ENCODE assay signal across 8 mouse cellular contexts in genomic region chr5:135394004-135394823, GRCm38 (mm10). TPM values are rescaled to one million over a fixed set of nuclear protein-coding genes. Genes with fewer than 3 reads are reported as not detected.
A peak's percentile ranks its signal among the peaks of the same experiment; 100 is the strongest.
DNase-seq lines count a peak whose midpoint lies in the region; ATAC-seq and TF ChIP-seq lines count a peak whose summit lies in the region.

Gene Pom121, minus strand, starts transcription at chr5:135394546.

- under 1% methylated on average over 93 of the region's 110 CpGs for WGBS in forebrain, embryonic 13.5 days
- under 1% methylated on average over 108 of the region's 110 CpGs for WGBS in lung, embryonic 14.5 days
- WGBS in olfactory bulb, adult 2 months = under 1% methylated on average over 95 of the region's 110 CpGs
- WGBS in thymus, adult 2 months = under 1% methylated on average over 110 of the region's 110 CpGs

- peak within 1 kb of the TSS; percentile 94 for H3K4me3 ChIP-seq in ES-Bruce4 (ENCODE audit: low read depth, low read length)
- peak within 1 kb of the TSS; percentile 82 for H3K4me3 ChIP-seq in forebrain, embryonic 13.5 days
- H3K4me3 ChIP-seq in lung, embryonic 14.5 days (ENCODE audit: low read depth, low read length) = peak within 1 kb of the TSS; percentile 97
- peak within 1 kb of the TSS; percentile 98 for H3K4me3 ChIP-seq in olfactory bulb, adult 2 months (ENCODE audit: insufficient read depth, low read depth, low read length)
- H3K4me3 ChIP-seq in thymus, adult 2 months (ENCODE audit: control insufficient read depth, insufficient read depth, low read length) = peak within 1 kb of the TSS; percentile 99

- no peaks in the 10 kb centered on the region for H3K9me3 ChIP-seq in ES-Bruce4 (replicated peaks; ENCODE audit: control insufficient read depth, insufficient read depth, low read length, poor library complexity, severe bottlenecking)
- no peaks in the 10 kb centered on the region for H3K9me3 ChIP-seq in forebrain, embryonic 13.5 days (replicated peaks)
- H3K9me3 ChIP-seq in lung, embryonic 14.5 days (ENCODE audit: low read depth, low read length) = no peaks in the 10 kb centered on the region

- TF ChIP-seq EP300 in ES-Bruce4 (IDR thresholded peaks at IDR 0.05; ENCODE audit: insufficient read depth, low read depth, low read length) = no peak

- ATAC-seq in forebrain, embryonic 13.5 days = peak; percentile 93
- ATAC-seq in lung, embryonic 14.5 days (ENCODE audit: insufficient read depth) = peak; percentile 93

- intact Hi-C loops in heart, postnatal 14 days (cut with DNase I) = loop anchor here (5.0 kb wide), 1 partner anchor 383 kb away; the partner anchor contains the start of genes Mdh2 and Styxl1

- H3K4me1 ChIP-seq in ES-Bruce4 (ENCODE audit: control insufficient read depth, insufficient read depth, low read length) = no peaks in the 10 kb centered on the region
- peaks cover 21% of the 10 kb centered on the region for H3K4me1 ChIP-seq in forebrain, embryonic 13.5 days
- H3K4me1 ChIP-seq in lung, embryonic 14.5 days (ENCODE audit: insufficient read depth) = no peaks in the 10 kb centered on the region
- peaks cover 3% of the 10 kb centered on the region; the same call in 1 of the 2 replicates for H3K4me1 ChIP-seq in olfactory bulb, adult 2 months (ENCODE audit: control insufficient read depth, insufficient read depth, low read length)
- H3K4me1 ChIP-seq in thymus, adult 2 months (replicated peaks; ENCODE audit: control insufficient read depth, insufficient read depth, low read length) = peaks cover 10% of the 10 kb centered on the region; the same call in 1 of the 2 replicates

- DNase-seq in c-Kit-positive CD71-positive TER-119-positive erythroid progenitor cells, embryonic 14.5 days (ENCODE audit: low spot score) = peak; percentile 82
- peak; percentile 87 for DNase-seq in heart, postnatal 14 days
- DNase-seq in layer of hippocampus, adult 18-20 months (ENCODE audit: low spot score in 2 of 2) = peak; percentile 71 to 82
- peak; percentile 96 for DNase-seq in lung, embryonic 14.5 days
- peak; percentile 80 for DNase-seq in thymus, adult 2 months

- peak within 1 kb of the TSS; percentile 97 for H3K9ac ChIP-seq in ES-Bruce4 (ENCODE audit: low read depth, poor library complexity, severe bottlenecking)
- peak within 1 kb of the TSS; percentile 98 for H3K9ac ChIP-seq in forebrain, embryonic 13.5 days
- peak within 1 kb of the TSS; percentile 96 for H3K9ac ChIP-seq in lung, embryonic 14.5 days

- peak within 1 kb of the TSS; percentile 27; the same call in 1 of the 2 replicates for H3K27ac ChIP-seq in ES-Bruce4 (ENCODE audit: insufficient read depth, low read length)
- H3K27ac ChIP-seq in forebrain, embryonic 13.5 days = peak within 1 kb of the TSS; percentile 88
- peak within 1 kb of the TSS; percentile 91 for H3K27ac ChIP-seq in lung, embryonic 14.5 days (ENCODE audit: low read depth)
- H3K27ac ChIP-seq in olfactory bulb, adult 2 months (ENCODE audit: insufficient read depth, low read depth, low read length) = peak within 1 kb of the TSS; percentile 24; the same call in 1 of the 2 replicates
- H3K27ac ChIP-seq in thymus, adult 2 months (ENCODE audit: control insufficient read depth, insufficient read depth, low read length) = peak within 1 kb of the TSS; percentile 38

- TF ChIP-seq CTCF in ES-Bruce4 (IDR thresholded peaks at IDR 0.05; ENCODE audit: low read depth, low read length) = no peak
- TF ChIP-seq CTCF in lung, embryonic 14.5 days (IDR thresholded peaks at IDR 0.05; ENCODE audit: low read depth) = no peak
- TF ChIP-seq CTCF in olfactory bulb, adult 2 months (IDR thresholded peaks at IDR 0.05; ENCODE audit: insufficient read depth, low read depth, low read length) = no peak
- no peak for TF ChIP-seq CTCF in thymus, adult 2 months (IDR thresholded peaks at IDR 0.05; ENCODE audit: borderline replicate concordance, control insufficient read depth, extremely low read depth, insufficient read depth, low read length, poor library complexity)

- no peak for TF ChIP-seq POLR2A in ES-Bruce4 (IDR thresholded peaks at IDR 0.05; ENCODE audit: insufficient read depth, low read length)
- peak; percentile 93 for TF ChIP-seq POLR2A in olfactory bulb, adult 2 months (IDR thresholded peaks at IDR 0.05; ENCODE audit: insufficient read depth, low read depth, low read length)
- peak; percentile 93 for TF ChIP-seq POLR2A in thymus, adult 2 months (IDR thresholded peaks at IDR 0.05; ENCODE audit: control insufficient read depth, extremely low read depth, insufficient read depth, low read length, poor library complexity)

- H3K36me3 ChIP-seq in ES-Bruce4 (ENCODE audit: control insufficient read depth, insufficient read depth, low read length, poor library complexity, severe bottlenecking) = peaks cover 25% of the 10 kb centered on the region
- peaks cover 31% of the 10 kb centered on the region for H3K36me3 ChIP-seq in forebrain, embryonic 13.5 days (ENCODE audit: poor library complexity, severe bottlenecking)
- H3K36me3 ChIP-seq in lung, embryonic 14.5 days (ENCODE audit: insufficient read depth) = peaks cover 31% of the 10 kb centered on the region
- peaks cover 23% of the 10 kb centered on the region for H3K36me3 ChIP-seq in thymus, adult 2 months (ENCODE audit: control insufficient read depth, insufficient read depth, low read length)

- peak within 1 kb of the TSS; percentile 76 for H3K4me2 ChIP-seq in forebrain, embryonic 13.5 days
- H3K4me2 ChIP-seq in lung, embryonic 14.5 days = peak within 1 kb of the TSS; percentile 64

- H3K27me3 ChIP-seq in ES-Bruce4 (ENCODE audit: control insufficient read depth, insufficient read depth, low read length, poor library complexity, severe bottlenecking) = no peaks in the 10 kb centered on the region
- H3K27me3 ChIP-seq in forebrain, embryonic 13.5 days = no peaks in the 10 kb centered on the region
- H3K27me3 ChIP-seq in lung, embryonic 14.5 days (ENCODE audit: insufficient read depth, low read length) = no peaks in the 10 kb centered on the region
- no peaks in the 10 kb centered on the region for H3K27me3 ChIP-seq in thymus, adult 2 months (ENCODE audit: control insufficient read depth, insufficient read depth, low read length)

RNA-seq across cellular contexts. Expression of gene Pom121, which starts in this region (rescaled TPM):
- polyA plus RNA-seq in ES-Bruce4 (2011; ENCODE audit: insufficient read depth, insufficient read length, low read depth, missing spikeins) = 68.9 and 71.8 TPM in 2 replicates
- 15.3 and 16.9 TPM in 2 replicates for polyA plus RNA-seq in forebrain, embryonic 13.5 days (2015; fragmentation: Nextera tagmentation; extraction: Ambion mirVana)
- 10 to 100 TPM; 15.8 to 18.2 TPM for total RNA-seq in heart, postnatal 14 days (2021)
- 10 to 100 TPM; 49.7 to 51.5 TPM for total RNA-seq in layer of hippocampus, adult 18-20 months (2021)
- 18.9 and 19.1 TPM in 2 replicates for polyA plus RNA-seq in lung, embryonic 14.5 days (2014; fragmentation: Nextera tagmentation; extraction: Ambion mirVana)
- polyA plus RNA-seq in olfactory bulb, adult 2 months (2012; ENCODE audit: insufficient read depth, insufficient read length, low replicate concordance, missing spikeins) = not detected in 2 replicates
- 50.3 and 78.1 TPM in 2 replicates for polyA plus RNA-seq in thymus, adult 2 months (2012; rRNA removed)

Comparison
In these comparisons a context has a peak if more than half of its experiments do, and no peak if none do; other contexts are left out.
1. Peak in every context shown above with its lines: DNase-seq, ATAC-seq, H3K4me3 ChIP-seq and H3K27ac ChIP-seq.
2. H3K27ac ChIP-seq: peak in every context shown above with its lines; median percentile 91 in lung, embryonic 14.5 days; 88 in forebrain, embryonic 13.5 days; 38 in thymus, adult 2 months; 27 in ES-Bruce4; 24 in olfactory bulb, adult 2 months.